25 mouse cellular contexts compared by ENCODE assay signal in genomic region chr19:44049282-44049681, GRCm38 (mm10). TPM values are rescaled to one million over a fixed set of nuclear protein-coding genes. Genes with fewer than 3 reads are reported as not detected.
DNase-seq lines count a peak whose midpoint lies in the region; ATAC-seq and TF ChIP-seq lines count a peak whose summit lies in the region.
"Had no signal": no experiment of that assay in that cellular context is flagged by ENCODE, and none has a peak within 500 bp of the region (broad histone marks: within the 10 kb centered on the region; RNA-seq: fewer than 3 reads in every experiment).

No protein-coding gene starts in this region.

- no peak overlapping the region for H3K27ac ChIP-seq in lung, embryonic 14.5 days (ENCODE audit: low read depth)
- peak overlapping the region; percentile 22; the same call in 1 of the 2 replicates for H3K27ac ChIP-seq in small intestine, adult 2 months (ENCODE audit: insufficient read depth, low read depth, low read length)
- no peak overlapping the region for H3K27ac ChIP-seq in gastrocnemius, adult 2 months
- H3K27ac ChIP-seq: forebrain, embryonic 13.5 days; hindbrain, embryonic 14.5 days; limb, embryonic 15.5 days; liver, embryonic 15.5 days; macrophage; midbrain, embryonic 10.5 days had no signal

- WGBS in lung, embryonic 14.5 days = 63% methylated on average over 3 of the region's 3 CpGs
- WGBS in small intestine, adult 2 months = 25% methylated on average over 3 of the region's 3 CpGs

- no peak for TF ChIP-seq POLR2A in small intestine, adult 2 months (IDR thresholded peaks at IDR 0.05; ENCODE audit: low read depth, low read length)

- TF ChIP-seq CTCF in lung, embryonic 14.5 days (IDR thresholded peaks at IDR 0.05; ENCODE audit: low read depth) = no peak
- TF ChIP-seq CTCF in small intestine, adult 2 months (IDR thresholded peaks at IDR 0.05; ENCODE audit: extremely low read depth, insufficient read length, insufficient replicate concordance, low read depth, low read length) = no peak
- no peak for TF ChIP-seq CTCF in gastrocnemius, adult 2 months (IDR thresholded peaks at IDR 0.05)

- intact Hi-C loops in gastrocnemius, adult 2 months (cut with DNase I) = no loop called here

- peaks cover 39% of the 10 kb centered on the region for H3K36me3 ChIP-seq in lung, embryonic 14.5 days (ENCODE audit: insufficient read depth)
- peaks cover 44% of the 10 kb centered on the region for H3K36me3 ChIP-seq in small intestine, adult 2 months (ENCODE audit: control insufficient read depth, insufficient read depth, low read length)

- H3K9me3 ChIP-seq in lung, embryonic 14.5 days (ENCODE audit: low read depth, low read length) = no peaks in the 10 kb centered on the region
- H3K9me3 ChIP-seq: forebrain, embryonic 13.5 days; limb, embryonic 15.5 days; liver, embryonic 15.5 days; midbrain, embryonic 10.5 days had no signal

- DNase-seq in heart, adult 11 months = peak; percentile 31
- DNase-seq in heart, adult 9 months (ENCODE audit: low spot score in 2 of 2) = no peak
- DNase-seq in lung, embryonic 14.5 days = peak; percentile 38
- DNase-seq in lung, adult 18-20 months = no peak
- DNase-seq in R1 (ENCODE audit: low read depth, low spot score) = peak; percentile 97
- DNase-seq in gastrocnemius, adult 2 months = no peak
- DNase-seq: cerebellum, adult 8-10 months; gastrocnemius, postnatal 10 days; heart, adult 18-20 months; heart, postnatal 36 days; retina, postnatal 1 day; thymus, postnatal 14 days had no signal

- H3K9ac ChIP-seq in lung, embryonic 14.5 days = no peak overlapping the region
- H3K9ac ChIP-seq: forebrain, embryonic 13.5 days; hindbrain, embryonic 14.5 days; limb, embryonic 15.5 days; liver, embryonic 15.5 days had no signal

- H3K4me2 ChIP-seq in lung, embryonic 14.5 days = no peak overlapping the region
- H3K4me2 ChIP-seq: forebrain, embryonic 13.5 days; hindbrain, embryonic 14.5 days; limb, embryonic 15.5 days; liver, embryonic 15.5 days had no signal

- no peaks in the 10 kb centered on the region for H3K4me1 ChIP-seq in lung, embryonic 14.5 days (ENCODE audit: insufficient read depth)
- peaks cover 3% of the 10 kb centered on the region; the same call in 1 of the 2 replicates for H3K4me1 ChIP-seq in small intestine, adult 2 months (ENCODE audit: control insufficient read depth, insufficient read depth, insufficient read length, low read length)
- H3K4me1 ChIP-seq: forebrain, embryonic 13.5 days; limb, embryonic 15.5 days; liver, embryonic 15.5 days; midbrain, embryonic 10.5 days had no signal

- no peak overlapping the region for H3K4me3 ChIP-seq in lung, embryonic 14.5 days (ENCODE audit: low read depth, low read length)
- no peak overlapping the region for H3K4me3 ChIP-seq in small intestine, adult 2 months (ENCODE audit: low read depth, low read length)
- no peak overlapping the region for H3K4me3 ChIP-seq in gastrocnemius, adult 2 months
- H3K4me3 ChIP-seq: erythroblast, embryonic 14.5 days; forebrain, embryonic 13.5 days; limb, embryonic 15.5 days; liver, embryonic 15.5 days; midbrain, embryonic 10.5 days had no signal

- no peak for ATAC-seq in lung, embryonic 14.5 days (ENCODE audit: insufficient read depth)
- no peak for ATAC-seq in erythroblast, adult 5-6 weeks (replicated peaks; ENCODE audit: low FRiP score, poor library complexity, severe bottlenecking)
- ATAC-seq: forebrain, embryonic 13.5 days had no signal

- H3K27me3 ChIP-seq in lung, embryonic 14.5 days (ENCODE audit: insufficient read depth, low read length) = no peaks in the 10 kb centered on the region
- H3K27me3 ChIP-seq in small intestine, adult 2 months (ENCODE audit: control insufficient read depth, insufficient read depth, low read length) = no peaks in the 10 kb centered on the region
- H3K27me3 ChIP-seq: forebrain, embryonic 13.5 days; limb, embryonic 15.5 days; liver, embryonic 15.5 days had no signal

RNA-seq across cellular contexts. Expression of gene Cyp2c23, which starts 20.3 kb away (rescaled TPM):
- polyA plus RNA-seq in lung, embryonic 14.5 days (2014; fragmentation: Nextera tagmentation; extraction: Ambion mirVana) = 0.41 and 0.42 TPM in 2 replicates
- polyA plus RNA-seq in small intestine, adult 2 months (2012; rRNA removed) = 0.37 and 0.71 TPM in 2 replicates
- not detected for total RNA-seq in gastrocnemius, adult 2 months (2021)
- total RNA-seq in erythroblast, adult 5-6 weeks (2015; ENCODE audit: low replicate concordance) = not detected in 2 replicates
- not detected in 2 replicates for total RNA-seq in erythroblast, adult 5-6 weeks (2017; ENCODE audit: low replicate concordance)
- total RNA-seq: gastrocnemius, postnatal 10 days; layer of hippocampus, adult 8-10 months had no signal
- polyA plus RNA-seq: embryonic facial prominence, embryonic 11.5 days; erythroblast, embryonic 14.5 days; forebrain, embryonic 13.5 days; heart, embryonic 14.5 days; hindbrain, embryonic 14.5 days; intestine, embryonic 14.5 days; midbrain, embryonic 10.5 days had no signal

RNA-seq across cellular contexts. Expression of gene Erlin1, which starts 20.3 kb away (rescaled TPM):
- polyA plus RNA-seq in lung, embryonic 14.5 days (2014; fragmentation: Nextera tagmentation; extraction: Ambion mirVana) = 30.8 and 34.8 TPM in 2 replicates
- polyA plus RNA-seq in small intestine, adult 2 months (2012; rRNA removed) = 4.1 and 10.9 TPM in 2 replicates
- 1 to 10 TPM; 3.4 to 5.1 TPM for total RNA-seq in gastrocnemius, adult 2 months (2021)
- 10.0 and 16.1 TPM in 2 replicates for total RNA-seq in erythroblast, adult 5-6 weeks (2015; ENCODE audit: low replicate concordance)
- total RNA-seq in erythroblast, adult 5-6 weeks (2017; ENCODE audit: low replicate concordance) = 7.5 and 8.9 TPM in 2 replicates

RNA-seq across cellular contexts. Expression of gene Chuk, which starts 58.0 kb away (rescaled TPM):
- polyA plus RNA-seq in lung, embryonic 14.5 days (2014; fragmentation: Nextera tagmentation; extraction: Ambion mirVana) = 42.0 and 44.7 TPM in 2 replicates
- polyA plus RNA-seq in small intestine, adult 2 months (2012; rRNA removed) = 5.1 and 12.4 TPM in 2 replicates
- 10 to 100 TPM; 16.0 to 17.5 TPM for total RNA-seq in gastrocnemius, adult 2 months (2021)
- total RNA-seq in erythroblast, adult 5-6 weeks (2015; ENCODE audit: low replicate concordance) = 17.8 and 19.0 TPM in 2 replicates
- 46.2 and 57.2 TPM in 2 replicates for total RNA-seq in erythroblast, adult 5-6 weeks (2017; ENCODE audit: low replicate concordance)

Comparison
In these comparisons a context has a peak if more than half of its experiments do, and no peak if none do; other contexts are left out.
1. DNase-seq: peak in heart, adult 11 months (single experiment), lung, embryonic 14.5 days (single experiment) and R1 (single experiment); none in heart, adult 9 months (0 of 2), lung, adult 18-20 months (0 of 2) and gastrocnemius, adult 2 months (single experiment).